Mouse (Mus musculus): ENCODE data around the gene Kcp. TPM values are rescaled to one million over a fixed set of nuclear protein-coding genes. Genes with fewer than 3 reads are reported as not detected.

The Kcp gene
- polyA plus RNA-seq, 1 experiment from 2014 or later: 32.8 TPM

GRCm38 (mm10) chr6:29461502-29461901 is 46.2 kb downstream of the Kcp start:
- Histone ChIP-seq H3K27ac (ENCODE audit: low read depth, low read length) (no peak overlapping the region), H3K27me3 (ENCODE audit: control insufficient read depth, insufficient read depth, low read length) (no peaks in the 10 kb centered on the region), H3K36me3 (ENCODE audit: control insufficient read depth, insufficient read depth, low read length) (peaks cover 24% of the 10 kb centered on the region), H3K4me1 (ENCODE audit: control insufficient read depth, insufficient read depth, low read length) (no peaks in the 10 kb centered on the region), H3K9ac (ENCODE audit: low read depth, low read length) (no peak overlapping the region), H3K4me2 (replicated peaks; ENCODE audit: low read depth, low read length) (no peak overlapping the region), H3K4me3 (ENCODE audit: low read length) (no peak overlapping the region), H3K9me3 (ENCODE audit: control insufficient read depth, low read length) (no peaks in the 10 kb centered on the region)
- ATAC-seq (ENCODE audit: low FRiP score, low TSS enrichment): no peak
- WGBS: 64% methylated on average over 7 of the region's 7 CpGs

GRCm38 (mm10) chr6:29450667-29451066 is 57.1 kb downstream of the Kcp start:
- peaks cover 70% of the 10 kb centered on the region for H3K36me3 ChIP-seq (ENCODE audit: control insufficient read depth, insufficient read depth, low read length)

GRCm38 (mm10) chr6:29449858-29450257 is 57.9 kb downstream of the Kcp start:
- ATAC-seq (ENCODE audit: low FRiP score, low TSS enrichment): no peak
- no peaks in the 10 kb centered on the region for H3K27me3 ChIP-seq (ENCODE audit: control insufficient read depth, insufficient read depth, low read length)
- H3K4me3 ChIP-seq (ENCODE audit: low read length): no peak overlapping the region
- 37% methylated on average over 4 of the region's 4 CpGs for WGBS
- H3K36me3 ChIP-seq (ENCODE audit: control insufficient read depth, insufficient read depth, low read length): peaks cover 70% of the 10 kb centered on the region
- H3K4me1 ChIP-seq (ENCODE audit: control insufficient read depth, insufficient read depth, low read length): no peaks in the 10 kb centered on the region
- no peak overlapping the region for H3K9ac ChIP-seq (ENCODE audit: low read depth, low read length)
- no peak overlapping the region for H3K4me2 ChIP-seq (replicated peaks; ENCODE audit: low read depth, low read length)
- no peaks in the 10 kb centered on the region for H3K9me3 ChIP-seq (ENCODE audit: control insufficient read depth, low read length)
- H3K27ac ChIP-seq (ENCODE audit: low read depth, low read length): no peak overlapping the region

More at GRCm38 (mm10) chr6:29450667-29451066, 57.1 kb downstream of the Kcp start:
- no peak overlapping the region for H3K27ac ChIP-seq (ENCODE audit: low read depth, low read length)
- ATAC-seq (ENCODE audit: low FRiP score, low TSS enrichment): no peak
- H3K9ac ChIP-seq (ENCODE audit: low read depth, low read length): no peak overlapping the region
- no peaks in the 10 kb centered on the region for H3K9me3 ChIP-seq (ENCODE audit: control insufficient read depth, low read length)
- H3K4me1 ChIP-seq (ENCODE audit: control insufficient read depth, insufficient read depth, low read length): no peaks in the 10 kb centered on the region
- WGBS: 93% methylated on average over 6 of the region's 6 CpGs
- H3K27me3 ChIP-seq (ENCODE audit: control insufficient read depth, insufficient read depth, low read length): no peaks in the 10 kb centered on the region
- no peak overlapping the region for H3K4me2 ChIP-seq (replicated peaks; ENCODE audit: low read depth, low read length)
- H3K4me3 ChIP-seq (ENCODE audit: low read length): no peak overlapping the region

GRCm38 (mm10) chr6:29445354-29445753 is 62.4 kb downstream of the Kcp start:
- Histone ChIP-seq H3K9ac (ENCODE audit: low read depth, low read length) (no peak overlapping the region), H3K9me3 (ENCODE audit: control insufficient read depth, low read length) (no peaks in the 10 kb centered on the region), H3K4me3 (ENCODE audit: low read length) (no peak overlapping the region), H3K4me1 (ENCODE audit: control insufficient read depth, insufficient read depth, low read length) (no peaks in the 10 kb centered on the region), H3K36me3 (ENCODE audit: control insufficient read depth, insufficient read depth, low read length) (peaks cover 56% of the 10 kb centered on the region), H3K27ac (ENCODE audit: low read depth, low read length) (no peak overlapping the region), H3K4me2 (replicated peaks; ENCODE audit: low read depth, low read length) (no peak overlapping the region), H3K27me3 (ENCODE audit: control insufficient read depth, insufficient read depth, low read length) (no peaks in the 10 kb centered on the region)
- 94% methylated on average over 7 of the region's 7 CpGs for WGBS
- no peak for ATAC-seq (ENCODE audit: low FRiP score, low TSS enrichment)

GRCm38 (mm10) chr6:29444773-29445172 is 63.0 kb downstream of the Kcp start:
- Histone ChIP-seq H3K9me3 (ENCODE audit: control insufficient read depth, low read length) (no peaks in the 10 kb centered on the region), H3K27ac (ENCODE audit: low read depth, low read length) (no peak overlapping the region), H3K36me3 (ENCODE audit: control insufficient read depth, insufficient read depth, low read length) (peaks cover 55% of the 10 kb centered on the region), H3K9ac (ENCODE audit: low read depth, low read length) (no peak overlapping the region), H3K4me2 (replicated peaks; ENCODE audit: low read depth, low read length) (no peak overlapping the region), H3K27me3 (ENCODE audit: control insufficient read depth, insufficient read depth, low read length) (no peaks in the 10 kb centered on the region), H3K4me3 (ENCODE audit: low read length) (no peak overlapping the region), H3K4me1 (ENCODE audit: control insufficient read depth, insufficient read depth, low read length) (no peaks in the 10 kb centered on the region)
- no peak for ATAC-seq (ENCODE audit: low FRiP score, low TSS enrichment)
- WGBS: 68% methylated on average over 11 of the region's 11 CpGs

GRCm38 (mm10) chr6:29439789-29440188 is 68.0 kb downstream of the Kcp start:
- 94% methylated on average over 6 of the region's 6 CpGs for WGBS
- H3K4me2 ChIP-seq (replicated peaks; ENCODE audit: low read depth, low read length): no peak overlapping the region
- peaks cover 23% of the 10 kb centered on the region; the same call in 1 of the 2 replicates for H3K36me3 ChIP-seq (ENCODE audit: control insufficient read depth, insufficient read depth, low read length)
- no peaks in the 10 kb centered on the region for H3K9me3 ChIP-seq (ENCODE audit: control insufficient read depth, low read length)
- H3K9ac ChIP-seq (ENCODE audit: low read depth, low read length): no peak overlapping the region
- no peak for ATAC-seq (ENCODE audit: low FRiP score, low TSS enrichment)
- H3K27me3 ChIP-seq (ENCODE audit: control insufficient read depth, insufficient read depth, low read length): no peaks in the 10 kb centered on the region
- H3K27ac ChIP-seq (ENCODE audit: low read depth, low read length): no peak overlapping the region
- peaks cover 22% of the 10 kb centered on the region for H3K4me1 ChIP-seq (ENCODE audit: control insufficient read depth, insufficient read depth, low read length)
- no peak overlapping the region for H3K4me3 ChIP-seq (ENCODE audit: low read length)

- ATAC-seq (ENCODE audit: low FRiP score, low TSS enrichment): no peak
- Histone ChIP-seq H3K27me3 (ENCODE audit: control insufficient read depth, insufficient read depth, low read length) (no peaks in the 10 kb centered on the region; the same call in 1 of the 2 replicates), H3K4me2 (replicated peaks; ENCODE audit: low read depth, low read length) (no peak overlapping the region), H3K9ac (ENCODE audit: low read depth, low read length) (no peak overlapping the region), H3K4me1 (ENCODE audit: control insufficient read depth, insufficient read depth, low read length) (peaks cover 22% of the 10 kb centered on the region), H3K4me3 (ENCODE audit: low read length) (no peak overlapping the region), H3K36me3 (ENCODE audit: control insufficient read depth, insufficient read depth, low read length) (peaks cover 23% of the 10 kb centered on the region; the same call in 1 of the 2 replicates), H3K9me3 (ENCODE audit: control insufficient read depth, low read length) (no peaks in the 10 kb centered on the region), H3K27ac (ENCODE audit: low read depth, low read length) (no peak overlapping the region)
- 90% methylated on average over 4 of the region's 4 CpGs for WGBS
Observed at GRCm38 (mm10) chr6:29439251-29439650, 68.5 kb downstream of the Kcp start.

- peaks cover 4% of the 10 kb centered on the region for H3K27me3 ChIP-seq (ENCODE audit: control insufficient read depth, insufficient read depth, low read length)
- H3K4me3 ChIP-seq (ENCODE audit: low read length): peak overlapping the region; percentile 60
- peaks cover 32% of the 10 kb centered on the region for H3K4me1 ChIP-seq (ENCODE audit: control insufficient read depth, insufficient read depth, low read length)
- 6% methylated on average over 10 of the region's 11 CpGs for WGBS
- ATAC-seq (ENCODE audit: low FRiP score, low TSS enrichment): peak; percentile 14
- H3K4me2 ChIP-seq (replicated peaks; ENCODE audit: low read depth, low read length): peak overlapping the region; percentile 86
- H3K9ac ChIP-seq (ENCODE audit: low read depth, low read length): peak overlapping the region; percentile 37
- peak overlapping the region; percentile 89 for H3K27ac ChIP-seq (ENCODE audit: low read depth, low read length)
- no peaks in the 10 kb centered on the region for H3K9me3 ChIP-seq (ENCODE audit: control insufficient read depth, low read length)
- H3K36me3 ChIP-seq (ENCODE audit: control insufficient read depth, insufficient read depth, low read length): peaks cover 14% of the 10 kb centered on the region; the same call in 1 of the 2 replicates
Observed at GRCm38 (mm10) chr6:29436461-29436934, 71.3 kb downstream of the Kcp start.

- Histone ChIP-seq H3K9ac (ENCODE audit: low read depth, low read length) (peak overlapping the region; percentile 53), H3K4me1 (ENCODE audit: control insufficient read depth, insufficient read depth, low read length) (peaks cover 32% of the 10 kb centered on the region), H3K27me3 (ENCODE audit: control insufficient read depth, insufficient read depth, low read length) (peaks cover 4% of the 10 kb centered on the region), H3K27ac (ENCODE audit: low read depth, low read length) (peak overlapping the region; percentile 89), H3K4me3 (ENCODE audit: low read length) (peak overlapping the region; percentile 60), H3K4me2 (replicated peaks; ENCODE audit: low read depth, low read length) (peak overlapping the region; percentile 86), H3K36me3 (ENCODE audit: control insufficient read depth, insufficient read depth, low read length) (peaks cover 14% of the 10 kb centered on the region; the same call in 1 of the 2 replicates), H3K9me3 (ENCODE audit: control insufficient read depth, low read length) (no peaks in the 10 kb centered on the region)
- 3% methylated on average over 6 of the region's 6 CpGs for WGBS
- ATAC-seq (ENCODE audit: low FRiP score, low TSS enrichment): peak; percentile 50
Observed at GRCm38 (mm10) chr6:29435940-29436451, 71.8 kb downstream of the Kcp start.
